Mouse (Mus musculus) midbrain, embryonic 10.5 days (tissue): ENCODE results near the gene Kremen2. TPM values are rescaled to one million over a fixed set of nuclear protein-coding genes. Genes with fewer than 3 reads are reported as not detected.

Source experiments
- DNase-seq: peaks from one replicate; pipeline ENCODE4 v3.0.0-alpha.2; 2017; ENCODE audit warnings: low spot score
- H3K27ac ChIP-seq: fragments of 300-500 bp; sonication (generic); replicated peaks from 2 replicates; pipeline ENCODE4 v1.5.1; 2016; ENCODE audit warnings: mild to moderate bottlenecking
- H3K27me3 ChIP-seq: fragments of 300-500 bp; sonication (generic); 2 replicates; pipeline ENCODE4 v1.6.1; 2016; ENCODE audit warnings: low read depth, mild to moderate bottlenecking; ENCODE audit not compliant: poor library complexity, severe bottlenecking
- H3K36me3 ChIP-seq: fragments of 300-500 bp; sonication (generic); 2 replicates; pipeline ENCODE4 v1.6.1; 2016; ENCODE audit warnings: mild to moderate bottlenecking, moderate library complexity
- H3K4me1 ChIP-seq: fragments of 300-500 bp; sonication (generic); 2 replicates; pipeline ENCODE4 v1.6.1; 2016
- H3K4me3 ChIP-seq: fragments of 300-500 bp; sonication (generic); 2 replicates; pipeline ENCODE4 v1.5.1; 2016; ENCODE audit warnings: mild to moderate bottlenecking, moderate library complexity
- H3K9me3 ChIP-seq: fragments of 300-500 bp; sonication (generic); replicated peaks from 2 replicates; pipeline ENCODE4 v1.6.1; 2016; ENCODE audit warnings: mild to moderate bottlenecking
- WGBS: fragments of 180-500 bp; shearing (Covaris S2); methylation state at CpG from one replicate; pipeline ENCODE4 v1.1.7; 2016; 5-methylcytosine and 5-hydroxymethylcytosine counted together
- polyA plus RNA-seq: library from polyadenylated mRNA; unstranded; fragments of >200 nt; fragmentation: Nextera tagmentation; extraction: Ambion mirVana; gene quantifications from 2 replicates; pipeline ENCODE4 v1.2.1, GENCODE M21; 2016

Kremen2 gene
- polyA plus RNA-seq, 1 experiment from 2014 or later = 2.3 TPM

GRCm38 (mm10) chr17:23749400-23750191 is 4.0 kb upstream of the Kremen2 start:
- WGBS = 84% methylated on average over 11 of the region's 11 CpGs
- Histone ChIP-seq H3K4me3 (0 out of 2 replicates have a peak overlapping the region, but pooled peaks have one; percentile 9), H3K27me3 (peaks cover 41% of the 10 kb centered on the region), H3K36me3 (peaks cover 39% of the 10 kb centered on the region), H3K9me3 (no peaks in the 10 kb centered on the region), H3K27ac (no peak overlapping the region), H3K4me1 (peaks cover 22% of the 10 kb centered on the region)
- no peak for DNase-seq

GRCm38 (mm10) chr17:23748631-23749391 is 3.2 kb upstream of the Kremen2 start:
- WGBS = 40% methylated on average over 10 of the region's 10 CpGs
- Histone ChIP-seq H3K4me1 (peaks cover 29% of the 10 kb centered on the region), H3K27ac (no peak overlapping the region), H3K36me3 (peaks cover 31% of the 10 kb centered on the region), H3K4me3 (0 out of 2 replicates have a peak overlapping the region, but pooled peaks have one; percentile 9), H3K27me3 (peaks cover 49% of the 10 kb centered on the region), H3K9me3 (no peaks in the 10 kb centered on the region)
- peak; percentile 51 for DNase-seq

- H3K4me1 ChIP-seq = peaks cover 32% of the 10 kb centered on the region
- WGBS = 38% methylated on average over 6 of the region's 6 CpGs
- peaks cover 57% of the 10 kb centered on the region for H3K27me3 ChIP-seq
- H3K9me3 ChIP-seq = no peaks in the 10 kb centered on the region
- H3K36me3 ChIP-seq = peaks cover 23% of the 10 kb centered on the region
- no peak overlapping the region for H3K4me3 ChIP-seq
- DNase-seq = no peak
- no peak overlapping the region for H3K27ac ChIP-seq
Measured at GRCm38 (mm10) chr17:23748026-23748425, 2.4 kb upstream of the Kremen2 start.

GRCm38 (mm10) chr17:23747471-23747870 is 1.8 kb upstream of the Kremen2 start:
- Histone ChIP-seq H3K36me3 (peaks cover 18% of the 10 kb centered on the region), H3K27me3 (peaks cover 63% of the 10 kb centered on the region), H3K9me3 (no peaks in the 10 kb centered on the region), H3K4me1 (peaks cover 35% of the 10 kb centered on the region), H3K4me3 (no peak overlapping the region), H3K27ac (no peak overlapping the region)
- WGBS = 82% methylated on average over 3 of the region's 3 CpGs
- DNase-seq = no peak

- H3K27me3 ChIP-seq = peaks cover 70% of the 10 kb centered on the region
- no peak overlapping the region for H3K4me3 ChIP-seq
- no peak overlapping the region for H3K27ac ChIP-seq
- H3K4me1 ChIP-seq = peaks cover 41% of the 10 kb centered on the region
- H3K9me3 ChIP-seq = no peaks in the 10 kb centered on the region
- no peak for DNase-seq
- 76% methylated on average over 3 of the region's 3 CpGs for WGBS
- H3K36me3 ChIP-seq = peaks cover 11% of the 10 kb centered on the region
Measured at GRCm38 (mm10) chr17:23746767-23747166, 1.1 kb upstream of the Kremen2 start.

- Histone ChIP-seq H3K27me3 (peaks cover 74% of the 10 kb centered on the region), H3K4me1 (peaks cover 41% of the 10 kb centered on the region), H3K9me3 (0 out of 2 replicates have a peak, but pooled peaks cover 1% of the 10 kb centered on the region), H3K27ac (0 out of 2 replicates have a peak overlapping the region, but pooled peaks have one; percentile 49), H3K4me3 (peak overlapping the region; percentile 52), H3K36me3 (peaks cover 6% of the 10 kb centered on the region)
- peak; percentile 37 for DNase-seq
- 2% methylated on average over 12 of the region's 12 CpGs for WGBS
Measured at GRCm38 (mm10) chr17:23746311-23746710, 678 bp upstream of the Kremen2 start.

- H3K9me3 ChIP-seq = 0 out of 2 replicates have a peak, but pooled peaks cover 2% of the 10 kb centered on the region
- H3K27ac ChIP-seq = no peak overlapping the region
- H3K4me1 ChIP-seq = peaks cover 52% of the 10 kb centered on the region
- H3K4me3 ChIP-seq = peak overlapping the region; percentile 52
- H3K36me3 ChIP-seq = no peaks in the 10 kb centered on the region
- no peak for DNase-seq
- H3K27me3 ChIP-seq = peaks cover 90% of the 10 kb centered on the region
- WGBS = 3% methylated on average over 14 of the region's 14 CpGs
Measured at GRCm38 (mm10) chr17:23744651-23745050, 982 bp downstream of the Kremen2 start.

- DNase-seq = no peak
- Histone ChIP-seq H3K4me3 (peak overlapping the region; percentile 52; the same call in 1 of the 2 replicates), H3K27me3 (peaks cover 95% of the 10 kb centered on the region), H3K27ac (no peak overlapping the region), H3K9me3 (0 out of 2 replicates have a peak, but pooled peaks cover 2% of the 10 kb centered on the region), H3K36me3 (no peaks in the 10 kb centered on the region), H3K4me1 (peaks cover 56% of the 10 kb centered on the region)
- WGBS = 24% methylated on average over 8 of the region's 8 CpGs
Measured at GRCm38 (mm10) chr17:23744076-23744475, 1.6 kb downstream of the Kremen2 start.

GRCm38 (mm10) chr17:23742941-23743340 is 2.7 kb downstream of the Kremen2 start:
- peaks cover 98% of the 10 kb centered on the region for H3K27me3 ChIP-seq
- no peak for DNase-seq
- H3K36me3 ChIP-seq = peaks cover 1% of the 10 kb centered on the region; the same call in 1 of the 2 replicates
- peaks cover 66% of the 10 kb centered on the region for H3K4me1 ChIP-seq
- no peak overlapping the region for H3K27ac ChIP-seq
- 69% methylated on average over 12 of the region's 12 CpGs for WGBS
- 0 out of 2 replicates have a peak, but pooled peaks cover 2% of the 10 kb centered on the region for H3K9me3 ChIP-seq
- 0 out of 2 replicates have a peak overlapping the region, but pooled peaks have one; percentile 37 for H3K4me3 ChIP-seq

GRCm38 (mm10) chr17:23742210-23742793 is 3.3 kb downstream of the Kremen2 start:
- H3K27ac ChIP-seq = no peak overlapping the region
- H3K27me3 ChIP-seq = peaks cover 98% of the 10 kb centered on the region
- WGBS = 6% methylated on average over 44 of the region's 44 CpGs
- H3K4me1 ChIP-seq = peaks cover 73% of the 10 kb centered on the region
- peak; percentile 36 for DNase-seq
- H3K4me3 ChIP-seq = peak overlapping the region; percentile 37
- H3K36me3 ChIP-seq = peaks cover 8% of the 10 kb centered on the region
- 0 out of 2 replicates have a peak, but pooled peaks cover 2% of the 10 kb centered on the region for H3K9me3 ChIP-seq

GRCm38 (mm10) chr17:23741359-23742209 is 4.0 kb downstream of the Kremen2 start:
- 52% methylated on average over 38 of the region's 38 CpGs for WGBS
- peaks cover 98% of the 10 kb centered on the region for H3K27me3 ChIP-seq
- H3K9me3 ChIP-seq = 0 out of 2 replicates have a peak, but pooled peaks cover 2% of the 10 kb centered on the region
- peak overlapping the region; percentile 37; the same call in 1 of the 2 replicates for H3K4me3 ChIP-seq
- no peak for DNase-seq
- H3K36me3 ChIP-seq = peaks cover 15% of the 10 kb centered on the region
- no peak overlapping the region for H3K27ac ChIP-seq
- peaks cover 73% of the 10 kb centered on the region for H3K4me1 ChIP-seq
